Mouse (Mus musculus): ENCODE measurements around the gene Lpar6. TPM values are rescaled to one million over a fixed set of nuclear protein-coding genes. Genes with fewer than 3 reads are reported as not detected.

Gene Lpar6
- 3.9 and 10.0 TPM in 2 replicates for polyA plus RNA-seq (2011; ENCODE audit: insufficient read depth, insufficient read length, low replicate concordance, missing spikeins)

GRCm38 (mm10) chr14:73237848-73238321 is at the start of gene Lpar6:
Gene Lpar6, plus strand, starts transcription at chr14:73237895.
- WGBS: under 1% methylated on average over 19 of the region's 19 CpGs
- Histone ChIP-seq H3K27ac (ENCODE audit: control insufficient read depth, insufficient read depth, low read depth, low read length, poor library complexity) (peak within 1 kb of the TSS; percentile 85), H3K4me1 (ENCODE audit: control insufficient read depth, insufficient read depth, low read length) (no peaks in the 10 kb centered on the region; the same call in 1 of the 2 replicates), H3K4me3 (replicated peaks; ENCODE audit: control insufficient read depth, low read depth, low read length) (peak within 1 kb of the TSS; percentile 81)
- TF ChIP-seq POLR2A (IDR thresholded peaks at IDR 0.05; ENCODE audit: borderline replicate concordance, control insufficient read depth, low read depth, low read length): no peak
- no peak for TF ChIP-seq CTCF (IDR thresholded peaks at IDR 0.05; ENCODE audit: control insufficient read depth, insufficient read depth, low read length)

DNA sequence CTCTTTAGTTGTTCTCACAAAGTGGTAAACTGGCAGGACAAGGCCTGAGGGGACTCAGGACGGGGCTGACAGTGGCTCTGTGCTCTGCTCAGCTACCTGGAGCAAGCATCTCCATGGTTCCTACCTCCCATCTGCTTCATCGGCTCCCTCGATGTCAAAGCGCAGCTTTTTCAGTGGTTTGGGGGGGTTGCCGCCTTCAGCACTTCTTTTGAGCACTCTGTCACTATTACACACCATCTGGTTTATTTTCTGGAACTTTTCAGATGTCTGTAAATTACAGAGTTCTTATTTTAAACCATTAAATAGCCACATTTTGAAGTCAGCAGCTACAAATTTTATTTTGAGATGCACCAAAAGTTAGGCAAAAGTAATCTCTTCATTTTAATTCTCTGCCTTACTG is 38.6 kb upstream of the Lpar6 start:
- WGBS: 91% methylated on average over 5 of the region's 5 CpGs
- TF ChIP-seq CTCF (IDR thresholded peaks at IDR 0.05; ENCODE audit: control insufficient read depth, insufficient read depth, low read length) (no peak), POLR2A (IDR thresholded peaks at IDR 0.05; ENCODE audit: borderline replicate concordance, control insufficient read depth, low read depth, low read length) (no peak)
- no peak overlapping the region for H3K4me3 ChIP-seq (replicated peaks; ENCODE audit: control insufficient read depth, low read depth, low read length)
- H3K4me1 ChIP-seq (ENCODE audit: control insufficient read depth, insufficient read depth, low read length): no peaks in the 10 kb centered on the region
- H3K27ac ChIP-seq (ENCODE audit: control insufficient read depth, insufficient read depth, low read depth, low read length, poor library complexity): no peak overlapping the region

- 64% methylated on average over 3 of the region's 3 CpGs for WGBS
- TF ChIP-seq POLR2A (IDR thresholded peaks at IDR 0.05; ENCODE audit: borderline replicate concordance, control insufficient read depth, low read depth, low read length) (no peak), CTCF (IDR thresholded peaks at IDR 0.05; ENCODE audit: control insufficient read depth, insufficient read depth, low read length) (no peak)
- H3K4me3 ChIP-seq (replicated peaks; ENCODE audit: control insufficient read depth, low read depth, low read length): no peak overlapping the region
- H3K27ac ChIP-seq (ENCODE audit: control insufficient read depth, insufficient read depth, low read depth, low read length, poor library complexity): no peak overlapping the region
- H3K4me1 ChIP-seq (ENCODE audit: control insufficient read depth, insufficient read depth, low read length): no peaks in the 10 kb centered on the region
These were observed 36.2 kb upstream of the Lpar6 start for GRCm38 (mm10) chr14:73201447-73201846.

DNA sequence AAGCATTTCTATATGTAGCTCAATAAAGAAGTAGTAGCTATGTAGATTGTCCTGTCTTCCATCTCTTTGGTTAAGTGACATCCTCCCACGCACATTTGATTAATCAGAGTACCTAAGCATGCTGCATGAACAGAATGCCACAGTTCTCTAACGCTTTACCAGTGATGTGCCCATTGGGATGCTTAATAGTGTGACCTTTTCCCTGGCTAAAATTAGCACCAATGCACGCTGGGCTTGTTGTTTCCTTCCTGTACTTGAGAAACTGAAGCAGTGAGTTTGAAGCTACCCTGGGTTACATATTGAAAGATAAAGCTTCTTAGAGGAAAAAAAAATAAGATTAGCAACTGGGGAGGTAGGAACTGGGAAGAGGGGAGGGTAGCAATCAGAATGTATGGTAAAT is 33.7 kb upstream of the Lpar6 start:
- no peak for TF ChIP-seq POLR2A (IDR thresholded peaks at IDR 0.05; ENCODE audit: borderline replicate concordance, control insufficient read depth, low read depth, low read length)
- WGBS: 54% methylated on average over 3 of the region's 3 CpGs
- Histone ChIP-seq H3K4me1 (ENCODE audit: control insufficient read depth, insufficient read depth, low read length) (no peaks in the 10 kb centered on the region), H3K4me3 (replicated peaks; ENCODE audit: control insufficient read depth, low read depth, low read length) (no peak overlapping the region), H3K27ac (ENCODE audit: control insufficient read depth, insufficient read depth, low read depth, low read length, poor library complexity) (no peak overlapping the region)

- no peak for TF ChIP-seq CTCF (IDR thresholded peaks at IDR 0.05; ENCODE audit: control insufficient read depth, insufficient read depth, low read length)
- TF ChIP-seq POLR2A (IDR thresholded peaks at IDR 0.05; ENCODE audit: borderline replicate concordance, control insufficient read depth, low read depth, low read length): no peak
- Histone ChIP-seq H3K4me3 (replicated peaks; ENCODE audit: control insufficient read depth, low read depth, low read length) (no peak overlapping the region), H3K4me1 (ENCODE audit: control insufficient read depth, insufficient read depth, low read length) (no peaks in the 10 kb centered on the region; the same call in 1 of the 2 replicates), H3K27ac (ENCODE audit: control insufficient read depth, insufficient read depth, low read depth, low read length, poor library complexity) (no peak overlapping the region)
These were observed 28.4 kb upstream of the Lpar6 start for GRCm38 (mm10) chr14:73209262-73209661.

DNA sequence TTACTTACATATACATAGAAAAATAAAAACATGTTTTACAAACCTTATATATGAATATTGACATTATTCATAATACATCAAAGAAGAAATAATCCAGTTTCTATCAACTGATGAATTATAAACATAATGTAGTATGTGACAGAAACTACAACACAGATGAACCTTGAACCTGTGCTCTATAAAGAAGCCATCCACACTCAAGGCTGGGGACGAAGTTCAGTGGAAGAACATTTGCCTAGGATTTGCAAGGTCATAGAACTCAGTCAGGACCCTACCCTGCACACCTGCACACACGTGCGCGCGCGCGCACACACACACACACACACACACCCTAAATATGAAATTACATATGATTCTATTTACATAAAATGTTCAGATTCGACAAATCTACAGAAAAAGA is 27.5 kb upstream of the Lpar6 start:
- H3K4me1 ChIP-seq (ENCODE audit: control insufficient read depth, insufficient read depth, low read length): no peaks in the 10 kb centered on the region; the same call in 1 of the 2 replicates
- H3K4me3 ChIP-seq (replicated peaks; ENCODE audit: control insufficient read depth, low read depth, low read length): no peak overlapping the region
- H3K27ac ChIP-seq (ENCODE audit: control insufficient read depth, insufficient read depth, low read depth, low read length, poor library complexity): no peak overlapping the region
- WGBS: 94% methylated on average over 8 of the region's 8 CpGs
- TF ChIP-seq CTCF (IDR thresholded peaks at IDR 0.05; ENCODE audit: control insufficient read depth, insufficient read depth, low read length) (no peak), POLR2A (IDR thresholded peaks at IDR 0.05; ENCODE audit: borderline replicate concordance, control insufficient read depth, low read depth, low read length) (no peak)

- no peak overlapping the region for H3K27ac ChIP-seq (ENCODE audit: control insufficient read depth, insufficient read depth, low read depth, low read length, poor library complexity)
- H3K4me3 ChIP-seq (replicated peaks; ENCODE audit: control insufficient read depth, low read depth, low read length): no peak overlapping the region
- no peak for TF ChIP-seq POLR2A (IDR thresholded peaks at IDR 0.05; ENCODE audit: borderline replicate concordance, control insufficient read depth, low read depth, low read length)
- TF ChIP-seq CTCF (IDR thresholded peaks at IDR 0.05; ENCODE audit: control insufficient read depth, insufficient read depth, low read length): no peak
- H3K4me1 ChIP-seq (ENCODE audit: control insufficient read depth, insufficient read depth, low read length): no peaks in the 10 kb centered on the region; the same call in 1 of the 2 replicates
- WGBS: 76% methylated on average over 5 of the region's 5 CpGs
These were observed 26.2 kb upstream of the Lpar6 start for GRCm38 (mm10) chr14:73211477-73211876.

- Histone ChIP-seq H3K27ac (ENCODE audit: control insufficient read depth, insufficient read depth, low read depth, low read length, poor library complexity) (no peak overlapping the region), H3K4me3 (replicated peaks; ENCODE audit: control insufficient read depth, low read depth, low read length) (no peak overlapping the region), H3K4me1 (ENCODE audit: control insufficient read depth, insufficient read depth, low read length) (no peaks in the 10 kb centered on the region; the same call in 1 of the 2 replicates)
- TF ChIP-seq CTCF (IDR thresholded peaks at IDR 0.05; ENCODE audit: control insufficient read depth, insufficient read depth, low read length) (no peak), POLR2A (IDR thresholded peaks at IDR 0.05; ENCODE audit: borderline replicate concordance, control insufficient read depth, low read depth, low read length) (no peak)
- WGBS: 92% methylated on average over 1 of the region's 1 CpGs
These were observed 20.6 kb upstream of the Lpar6 start for GRCm38 (mm10) chr14:73217062-73217461.

Data from bone marrow, adult 2 months (tissue).